Mouse (Mus musculus) stomach, postnatal 0 days (tissue): ENCODE measurements around the gene Rgs3. TPM values are rescaled to one million over a fixed set of nuclear protein-coding genes. Genes with fewer than 3 reads are reported as not detected.
"Not testable (repeated sequence)": the region's sequence is repeated elsewhere in the genome, so short reads cannot be mapped to it uniquely, and the experiment has no call there.

ENCODE experiments used
- ATAC-seq: fragments of 200-750 bp; cut with Nextera tagmentation; 2 replicates; pipeline ENCODE4 v1.8.0; 2017; ENCODE audit not compliant: low FRiP score, low TSS enrichment
- DNase-seq: peaks from one replicate; pipeline ENCODE4 v3.0.0-alpha.2; 2016; ENCODE audit warnings: low spot score
- H3K27ac ChIP-seq: fragments of 300-500 bp; sonication (generic); replicated peaks from 2 replicates; pipeline ENCODE4 v1.5.1; 2014; ENCODE audit warnings: mild to moderate bottlenecking, control low read depth
- H3K27me3 ChIP-seq: fragments of 300-500 bp; sonication (generic); 2 replicates; pipeline ENCODE4 v1.6.1; 2014; ENCODE audit warnings: low read length; ENCODE audit not compliant: control insufficient read depth, insufficient read depth
- H3K36me3 ChIP-seq: fragments of 300-500 bp; sonication (generic); 2 replicates; pipeline ENCODE4 v1.6.1; 2014; ENCODE audit warnings: low read length, mixed read lengths; ENCODE audit not compliant: control insufficient read depth, insufficient read depth
- H3K4me1 ChIP-seq: fragments of 300-500 bp; sonication (generic); replicated peaks from 2 replicates; pipeline ENCODE4 v1.6.1; 2014; ENCODE audit warnings: antibody characterized with exemption; ENCODE audit not compliant: control insufficient read depth, insufficient read depth
- H3K4me2 ChIP-seq: fragments of 300-500 bp; sonication (generic); replicated peaks from 2 replicates; pipeline ENCODE4 v1.6.1; 2014; ENCODE audit warnings: low read depth, mild to moderate bottlenecking, control low read depth, moderate library complexity
- H3K4me3 ChIP-seq: fragments of 300-500 bp; sonication (generic); 2 replicates; pipeline ENCODE4 v1.5.1; 2014; ENCODE audit warnings: low read depth, low read length, control low read depth
- H3K9ac ChIP-seq: fragments of 300-500 bp; sonication (generic); 2 replicates; pipeline ENCODE4 v1.6.1; 2014; ENCODE audit warnings: mild to moderate bottlenecking, low read length, control low read depth, mixed read lengths
- H3K9me3 ChIP-seq: fragments of 300-500 bp; sonication (generic); 2 replicates; pipeline ENCODE4 v1.6.1; 2016; ENCODE audit warnings: low read length; ENCODE audit not compliant: control insufficient read depth
- CTCF ChIP-seq: IDR thresholded peaks from 2 replicates; pipeline ENCODE4 v1.5.1; 2016; ENCODE audit warnings: antibody characterized with exemption, low read depth, mild to moderate bottlenecking, moderate library complexity
- EP300 ChIP-seq: optimal IDR thresholded peaks from 2 replicates; pipeline ENCODE3; 2016; ENCODE audit warnings: antibody characterized with exemption
- WGBS: fragments of 180-500 bp; shearing (Covaris S2); extraction: QIAGEN DNeasy Blood & Tissue Kit; methylation state at CpG from one replicate; pipeline ENCODE4 v1.1.7; 2014; 5-methylcytosine and 5-hydroxymethylcytosine counted together
- polyA plus RNA-seq: library from polyadenylated mRNA; unstranded; fragments of >200 nt; fragmentation: Nextera tagmentation; extraction: Ambion mirVana; gene quantifications from 2 replicates; pipeline ENCODE4 v1.2.1, GENCODE M21; 2015

Rgs3 gene
- polyA plus RNA-seq, 1 experiment from 2014 or later, result 30.0 TPM

DNA sequence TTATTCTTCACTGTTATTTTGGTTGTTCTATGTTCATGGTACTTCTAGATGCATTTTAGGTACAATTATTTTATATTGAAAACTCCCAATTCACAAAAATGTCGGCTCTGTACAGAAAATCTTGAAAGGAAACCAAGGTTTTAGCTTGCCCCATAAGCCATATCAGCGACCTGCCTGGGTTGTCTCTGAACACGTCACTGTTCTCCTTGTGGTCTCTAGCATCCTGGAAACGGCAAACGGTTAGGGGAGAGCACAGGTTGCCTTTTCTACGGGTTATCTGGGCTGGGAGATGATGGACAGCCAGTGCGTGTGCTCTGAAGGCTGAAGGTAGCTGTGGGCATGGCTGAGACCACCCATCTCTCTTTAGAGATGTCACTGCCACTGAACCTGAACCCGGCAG lies 27.4 kb downstream of the Rgs3 start:
- Histone ChIP-seq H3K9me3 (no peaks in the 10 kb centered on the region), H3K27ac (no peak overlapping the region), H3K27me3 (no peaks in the 10 kb centered on the region), H3K36me3 (no peaks in the 10 kb centered on the region), H3K9ac (no peak overlapping the region), H3K4me1 (peaks cover 8% of the 10 kb centered on the region; the same call in 1 of the 2 replicates), H3K4me3 (no peak overlapping the region), H3K4me2 (no peak overlapping the region)
- ATAC-seq, result no peak
- TF ChIP-seq EP300, result no peak
- no peak for TF ChIP-seq CTCF
- WGBS, result 81% methylated on average over 8 of the region's 8 CpGs
- DNase-seq, result no peak

DNA sequence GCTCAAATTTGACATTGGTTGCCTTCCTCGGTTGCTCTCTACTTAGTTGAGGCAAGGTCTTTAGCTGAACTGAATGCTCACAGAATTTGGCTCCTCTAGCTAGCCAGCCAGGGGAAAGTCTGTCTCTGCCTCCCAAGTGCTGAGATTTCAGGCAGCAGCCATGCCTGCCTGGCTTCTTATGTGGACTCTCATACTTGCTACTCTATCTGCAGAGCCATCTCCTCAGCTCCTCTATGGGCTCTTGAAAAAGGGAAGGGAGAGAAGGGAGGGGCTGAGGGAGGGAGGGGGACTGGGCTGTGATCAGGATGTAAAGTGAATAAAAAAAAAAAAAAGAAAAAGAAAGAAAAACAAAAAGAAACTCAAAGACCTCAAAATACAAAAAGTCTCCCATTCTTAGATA lies 31.2 kb downstream of the Rgs3 start:
- Histone ChIP-seq H3K27me3 (no peaks in the 10 kb centered on the region), H3K36me3 (no peaks in the 10 kb centered on the region), H3K9ac (no peak overlapping the region), H3K9me3 (no peaks in the 10 kb centered on the region), H3K27ac (no peak overlapping the region; the same call in 1 of the 2 replicates), H3K4me2 (no peak overlapping the region), H3K4me3 (no peak overlapping the region), H3K4me1 (no peaks in the 10 kb centered on the region)
- 96% methylated on average over 1 of the region's 1 CpGs for WGBS
- TF ChIP-seq CTCF, result no peak
- no peak for TF ChIP-seq EP300
- DNase-seq (no peak), ATAC-seq (no peak)

DNA sequence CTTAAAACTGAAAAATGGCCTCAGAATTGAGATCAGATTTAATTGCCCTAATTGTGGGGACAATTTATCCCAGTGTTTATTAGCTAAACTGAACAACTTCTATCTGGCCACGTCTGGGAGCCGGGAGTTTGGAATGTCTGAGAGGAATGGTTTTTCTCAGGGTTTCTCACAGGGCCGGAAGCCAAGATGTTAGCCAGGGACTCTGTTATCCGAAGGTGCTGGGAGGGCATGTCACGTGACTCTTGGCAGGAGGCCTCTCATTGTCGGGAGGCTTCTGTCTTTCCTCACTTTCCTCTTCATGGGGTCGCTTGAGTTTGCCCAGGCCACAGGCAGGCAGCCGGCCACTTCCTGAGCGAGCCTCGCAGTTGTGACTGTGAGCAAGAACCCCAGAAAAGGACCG lies 31.7 kb downstream of the Rgs3 start:
- WGBS, result 18% methylated on average over 11 of the region's 11 CpGs
- DNase-seq, result peak; percentile 51
- H3K36me3 ChIP-seq, result no peaks in the 10 kb centered on the region
- TF ChIP-seq EP300 (no peak), CTCF (no peak)
- no peaks in the 10 kb centered on the region for H3K4me1 ChIP-seq
- no peak overlapping the region for H3K9ac ChIP-seq
- ATAC-seq, result peak; percentile 53; the same call in 1 of the 2 replicates
- H3K4me2 ChIP-seq, result no peak overlapping the region
- H3K4me3 ChIP-seq, result no peak overlapping the region
- H3K27ac ChIP-seq, result no peak overlapping the region
- no peaks in the 10 kb centered on the region for H3K9me3 ChIP-seq
- no peaks in the 10 kb centered on the region for H3K27me3 ChIP-seq

DNA sequence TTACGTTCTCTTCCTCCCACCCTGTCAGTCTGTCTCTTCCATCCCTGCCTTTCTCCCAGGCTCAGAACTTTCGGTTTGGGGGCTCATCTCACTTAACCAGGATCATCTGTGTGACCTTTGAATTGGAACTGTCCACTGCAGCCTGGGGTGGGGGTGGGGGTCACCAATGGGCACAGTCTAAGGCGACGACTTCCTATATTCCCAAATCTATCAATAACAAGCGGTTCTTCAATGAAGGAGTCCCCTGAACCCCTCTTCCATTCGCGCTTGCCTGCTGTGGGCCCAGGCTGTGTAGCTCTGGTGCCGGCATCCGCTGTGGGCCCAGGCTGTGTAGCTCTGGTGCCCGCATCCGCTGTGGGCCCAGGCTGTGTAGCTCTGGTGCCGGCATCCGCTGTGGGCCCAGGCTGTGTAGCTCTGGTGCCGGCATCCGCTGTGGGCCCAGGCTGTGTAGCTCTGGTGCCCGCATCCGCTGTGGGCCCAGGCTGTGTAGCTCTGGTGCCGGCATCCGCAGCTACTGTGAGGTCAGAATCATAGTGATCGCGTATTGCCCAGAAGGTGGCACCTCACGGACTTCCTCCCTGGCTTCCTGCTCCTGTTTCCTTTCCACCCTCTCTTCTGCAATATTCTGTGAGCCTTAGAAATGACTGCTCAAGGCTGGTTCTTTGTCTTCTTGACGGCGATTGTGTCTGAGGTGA lies 34.0 kb downstream of the Rgs3 start:
- not testable (repeated sequence) for H3K9me3 ChIP-seq, H3K27ac ChIP-seq, H3K4me3 ChIP-seq, ATAC-seq, H3K4me1 ChIP-seq, H3K4me2 ChIP-seq, H3K27me3 ChIP-seq, H3K36me3 ChIP-seq, H3K9ac ChIP-seq, DNase-seq
- WGBS, result 91% methylated on average over 24 of the region's 24 CpGs

DNA sequence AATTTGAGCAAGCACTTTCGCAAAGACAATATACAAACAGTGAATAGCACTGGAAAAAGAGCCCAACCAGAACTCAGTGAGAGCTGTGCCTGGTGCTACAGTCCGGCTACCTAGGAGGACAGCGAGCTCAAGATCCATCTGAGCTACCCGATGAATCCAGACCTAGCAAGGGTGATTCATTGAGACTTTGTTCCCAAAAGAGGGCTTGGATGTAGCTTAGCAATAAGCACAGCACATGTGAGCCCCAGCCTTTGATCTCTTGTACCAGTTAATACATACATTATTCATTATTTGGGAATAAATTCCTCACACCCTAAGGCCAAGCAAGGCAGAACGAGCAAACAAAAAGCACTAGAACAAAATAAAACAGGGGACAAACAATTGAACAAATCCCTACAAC lies 34.8 kb downstream of the Rgs3 start:
- Histone ChIP-seq H3K36me3 (no peaks in the 10 kb centered on the region), H3K27ac (no peak overlapping the region), H3K9ac (no peak overlapping the region), H3K27me3 (no peaks in the 10 kb centered on the region), H3K4me3 (no peak overlapping the region), H3K4me1 (no peaks in the 10 kb centered on the region), H3K9me3 (no peaks in the 10 kb centered on the region), H3K4me2 (no peak overlapping the region)
- no peak for TF ChIP-seq EP300
- 61% methylated on average over 5 of the region's 5 CpGs for WGBS
- ATAC-seq (no peak), DNase-seq (no peak)

DNA sequence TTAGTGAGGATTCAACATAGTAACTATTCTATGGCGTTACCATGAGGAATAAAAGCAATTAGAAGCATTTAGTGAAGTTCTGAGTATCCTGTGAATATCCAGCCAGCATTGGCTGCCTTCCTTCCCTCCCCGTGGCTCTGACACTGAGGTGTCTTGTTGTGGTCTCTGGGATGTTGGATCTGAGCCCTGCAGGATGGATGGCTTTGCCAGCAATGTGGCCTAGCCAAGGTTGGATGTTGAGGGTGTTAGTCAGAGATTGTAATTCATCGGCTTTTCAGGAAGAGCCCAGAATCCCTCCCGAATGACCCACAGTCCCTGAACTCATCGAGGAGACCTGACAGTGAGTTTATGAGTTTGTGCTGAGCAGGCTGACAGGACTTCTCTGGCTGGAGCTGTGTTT lies 36.4 kb downstream of the Rgs3 start:
- Histone ChIP-seq H3K27me3 (no peaks in the 10 kb centered on the region), H3K27ac (no peak overlapping the region), H3K4me3 (no peak overlapping the region), H3K36me3 (no peaks in the 10 kb centered on the region), H3K4me1 (no peaks in the 10 kb centered on the region), H3K9ac (no peak overlapping the region), H3K4me2 (no peak overlapping the region), H3K9me3 (no peaks in the 10 kb centered on the region)
- TF ChIP-seq CTCF, result no peak
- TF ChIP-seq EP300, result no peak
- 47% methylated on average over 5 of the region's 5 CpGs for WGBS
- ATAC-seq (no peak), DNase-seq (peak; percentile 12)
